Mouse (Mus musculus) lung, postnatal 36 days (tissue): Measurements from ENCODE around the gene 4933416C03Rik.

Source experiments
- DNase-seq: peaks from one replicate; pipeline ENCODE4 v3.0.0; 2022; ENCODE audit warnings: mixed read lengths

Gene 4933416C03Rik

DNA sequence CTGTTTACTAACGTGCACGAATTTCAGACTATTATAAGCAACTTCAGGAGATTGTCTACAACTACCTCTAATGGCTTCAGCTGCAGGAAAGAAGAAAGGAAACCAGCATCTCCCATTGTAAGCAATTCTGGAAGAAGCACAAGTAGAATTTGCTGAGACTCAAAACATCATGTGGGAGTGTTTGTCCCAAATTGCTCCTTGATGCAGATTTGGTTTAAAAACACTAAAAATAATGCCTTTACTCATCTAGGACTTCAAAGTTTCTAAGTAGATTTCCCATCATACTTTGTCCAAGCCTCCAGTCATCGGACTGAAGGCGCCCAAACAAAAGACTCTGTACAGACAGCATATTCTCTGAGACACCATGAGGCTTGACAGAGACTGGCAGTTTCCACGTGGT lies 37.8 kb downstream of the 4933416C03Rik start:
- no peak for DNase-seq
